Mouse (Mus musculus) heart, adult 9 months (tissue): Measurements from ENCODE around the gene Cd151.
A peak's percentile ranks its signal among the peaks of the same experiment; 100 is the strongest.

Source experiments
- DNase-seq, 2 experiments: peaks; one replicate each; pipeline ENCODE4 v3.0.0; 2022; ENCODE audit warnings: low spot score in 2 of 2

Cd151 gene

GRCm38 (mm10) chr7:141472763-141473162 is 5.6 kb downstream of the Cd151 start:
- no peak for DNase-seq

GRCm38 (mm10) chr7:141474160-141474559 is 7.0 kb downstream of the Cd151 start:
- DNase-seq = no peak

GRCm38 (mm10) chr7:141475011-141475804 is 8.0 kb downstream of the Cd151 start, which contains the start of the genes Polr2l and Tspan4:
Polr2l (minus strand) TSS chr7:141475132.
Tspan4 (plus strand) TSS chr7:141475240.
- peak; percentile 85 to 87 for DNase-seq

- no peak for DNase-seq
These were observed 8.6 kb downstream of the Cd151 start for GRCm38 (mm10) chr7:141475805-141476158.

GRCm38 (mm10) chr7:141476226-141476980 is 9.2 kb downstream of the Cd151 start:
- DNase-seq = peak; percentile 94 to 97

GRCm38 (mm10) chr7:141476981-141477370 is 9.8 kb downstream of the Cd151 start:
- DNase-seq = peak in 1 of 2 experiments; percentile 65

- DNase-seq = peak; percentile 36 to 48
These were observed 10.5 kb downstream of the Cd151 start for GRCm38 (mm10) chr7:141477578-141478269.

GRCm38 (mm10) chr7:141478270-141478748 is 11.1 kb downstream of the Cd151 start:
- peak; percentile 36 to 46 for DNase-seq

- DNase-seq = peak; percentile 77 to 79
These were observed 13.8 kb downstream of the Cd151 start for GRCm38 (mm10) chr7:141480842-141481497.

- peak; percentile 36 to 49 for DNase-seq
These were observed 14.6 kb downstream of the Cd151 start for GRCm38 (mm10) chr7:141481498-141482401.

GRCm38 (mm10) chr7:141482531-141483024 is 15.4 kb downstream of the Cd151 start:
- no peak for DNase-seq

- no peak for DNase-seq
These were observed 16.0 kb downstream of the Cd151 start for GRCm38 (mm10) chr7:141483114-141483653.

- no peak for DNase-seq
These were observed 17.3 kb downstream of the Cd151 start for GRCm38 (mm10) chr7:141484186-141485120.

- no peak for DNase-seq
These were observed 18.0 kb downstream of the Cd151 start for GRCm38 (mm10) chr7:141485186-141485585.

GRCm38 (mm10) chr7:141485606-141486005 is 18.4 kb downstream of the Cd151 start:
- no peak for DNase-seq

GRCm38 (mm10) chr7:141486239-141486638 is 19.0 kb downstream of the Cd151 start:
- DNase-seq = no peak

GRCm38 (mm10) chr7:141487141-141487540 is 19.9 kb downstream of the Cd151 start:
- DNase-seq = no peak

GRCm38 (mm10) chr7:141491151-141491550 is 24.0 kb downstream of the Cd151 start:
- DNase-seq = no peak

GRCm38 (mm10) chr7:141492738-141493137 is 25.5 kb downstream of the Cd151 start:
- no peak for DNase-seq
